Mouse (Mus musculus): ENCODE data around the gene Slc6a9.

GRCm38 (mm10) chr4:117816776-117817175 lies 17.5 kb upstream of the Slc6a9 start:
- TF ChIP-seq CTCF (IDR thresholded peaks at IDR 0.05; ENCODE audit: control insufficient read depth, insufficient read depth, low read length): no peak
- TF ChIP-seq POLR2A (IDR thresholded peaks at IDR 0.05; ENCODE audit: borderline replicate concordance, control insufficient read depth, low read depth, low read length): no peak
